In genomic region chr19:38880300-38880699, GRCm38 (mm10) we compare ENCODE assay signal across 14 mouse cellular contexts. TPM values are rescaled to one million over a fixed set of nuclear protein-coding genes. Genes with fewer than 3 reads are reported as not detected.
A peak's percentile ranks its signal among the peaks of the same experiment; 100 is the strongest.
DNase-seq lines count a peak whose midpoint lies in the region; TF ChIP-seq lines count a peak whose summit lies in the region.
"Had no signal": no experiment of that assay in that cellular context is flagged by ENCODE, and none has a peak within 500 bp of the region (broad histone marks: within the 10 kb centered on the region; RNA-seq: fewer than 3 reads in every experiment).

No protein-coding gene starts in this region.

- no peak overlapping the region for H3K27ac ChIP-seq in layer of hippocampus, adult 2 months
- H3K27ac ChIP-seq: embryonic facial prominence, embryonic 10.5 days; kidney, embryonic 15.5 days; liver, embryonic 15.5 days had no signal

- DNase-seq in layer of hippocampus, adult 2 months (ENCODE audit: low spot score in 2 of 2): no peak
- DNase-seq in layer of hippocampus, postnatal 36 days: no peak
- peak; percentile 43 for DNase-seq in 416B (ENCODE audit: low read depth)
- DNase-seq in ES-CJ7 (ENCODE audit: low read depth, low spot score): peak; percentile 43
- peak; percentile 5 for DNase-seq in c-Kit-positive CD71-positive TER-119-positive erythroid progenitor cells, embryonic 14.5 days (ENCODE audit: low spot score)
- DNase-seq in frontal cortex, adult 2 months (ENCODE audit: extremely low spot score in 1 of 2, low spot score in 1 of 2): no peak
- no peak for DNase-seq in thymus, adult 18-20 months
- DNase-seq: heart, postnatal 14 days; layer of hippocampus, adult 9-11 months; left cerebral cortex, postnatal 4 days had no signal

- TF ChIP-seq CTCF in layer of hippocampus, adult 2 months (conservative IDR thresholded peaks at IDR 0.05): peak; percentile 61

- no peak overlapping the region for H3K4me3 ChIP-seq in layer of hippocampus, adult 2 months
- H3K4me3 ChIP-seq: embryonic facial prominence, embryonic 10.5 days; kidney, embryonic 15.5 days; liver, embryonic 15.5 days; megakaryocyte, embryonic 14.5 days had no signal

RNA-seq across cellular contexts. Expression of gene Tbc1d12, which starts 43.9 kb away (rescaled TPM):
- 10 to 100 TPM; 12.5 TPM for total RNA-seq in layer of hippocampus, adult 2 months (2021)
- total RNA-seq in layer of hippocampus, postnatal 36 days (2021): 10 to 100 TPM; 11.9 to 13.3 TPM
- polyA plus RNA-seq in frontal cortex, adult 2 months (2012; rRNA removed): 8.4 and 9.1 TPM in 2 replicates

RNA-seq across cellular contexts. Expression of gene Hells, which starts 50.4 kb away (rescaled TPM):
- 1 to 10 TPM; 5.3 to 5.8 TPM for total RNA-seq in layer of hippocampus, adult 2 months (2021)
- total RNA-seq in layer of hippocampus, postnatal 36 days (2021): 1 to 10 TPM; 5.1 to 6.8 TPM
- 2.2 and 2.8 TPM in 2 replicates for polyA plus RNA-seq in frontal cortex, adult 2 months (2012; rRNA removed)

Comparison
In these comparisons a context has a peak if more than half of its experiments do, and no peak if none do; other contexts are left out.
1. DNase-seq: peak in 416B (single experiment), ES-CJ7 (single experiment) and c-Kit-positive CD71-positive TER-119-positive erythroid progenitor cells, embryonic 14.5 days (single experiment); none in layer of hippocampus, adult 2 months (0 of 2), layer of hippocampus, postnatal 36 days (0 of 2), frontal cortex, adult 2 months (0 of 2) and thymus, adult 18-20 months (0 of 2).